Mouse (Mus musculus) heart, adult 18-20 months (tissue): Measurements from ENCODE around the gene Vps45. TPM values are rescaled to one million over a fixed set of nuclear protein-coding genes. Genes with fewer than 3 reads are reported as not detected.
"Not testable (repeated sequence)": the region's sequence is repeated elsewhere in the genome, so short reads cannot be mapped to it uniquely, and the experiment has no call there.

Experiments used
- DNase-seq, 2 experiments: peaks; one replicate each; pipeline ENCODE4 v3.0.0; 2021 to 2022; ENCODE audit warnings: mixed read lengths in 1 of 2
- total RNA-seq, 2 experiments: library from RNA; stranded (reverse); gene quantifications; 2 replicates each; pipeline ENCODE4 v1.2.3; 2021

The Vps45 gene
- total RNA-seq, 2 experiments from 2014 or later, result 22.5 to 27.1 TPM

DNA sequence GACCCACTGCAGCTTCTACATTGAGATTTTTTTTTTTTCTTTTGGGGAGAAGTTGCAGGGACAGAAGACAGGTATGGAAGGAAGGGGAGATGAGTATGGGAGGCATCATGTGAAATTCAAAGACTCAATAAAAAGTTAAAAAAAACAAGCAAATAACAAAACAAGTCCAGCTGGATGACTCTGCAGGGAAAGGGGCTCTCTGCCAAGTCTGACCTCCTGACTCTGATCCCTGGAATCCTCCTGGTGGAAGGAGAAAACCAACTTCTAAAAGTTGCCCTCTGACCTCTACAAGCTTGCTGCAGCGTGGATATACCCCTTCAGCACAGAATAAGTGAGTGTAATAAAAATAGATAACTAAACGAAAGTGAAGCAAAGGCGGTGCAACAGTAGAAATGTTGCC, 20.4 kb upstream of the Vps45 start:
- DNase-seq, result no peak

DNA sequence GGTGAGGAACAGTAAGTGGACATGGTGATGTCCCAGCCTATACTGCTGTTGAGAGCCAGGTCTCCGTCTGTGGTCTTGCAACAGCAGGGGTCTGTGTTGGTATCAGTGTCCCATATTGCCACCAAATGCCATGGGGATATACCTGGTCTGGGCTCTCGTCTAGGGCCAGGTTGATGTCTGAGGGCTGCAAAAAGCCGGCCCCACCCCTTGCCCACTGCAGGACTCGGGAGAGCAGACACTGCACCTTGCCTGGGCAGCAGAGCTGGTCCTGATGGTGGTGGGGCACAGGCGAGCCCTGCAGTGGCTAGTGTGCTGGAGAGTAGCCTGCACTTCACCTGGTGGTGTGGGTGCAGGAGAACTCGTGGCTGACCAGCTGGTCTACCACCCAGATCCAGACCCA, 19.8 kb upstream of the Vps45 start:
- DNase-seq, result no peak

DNA sequence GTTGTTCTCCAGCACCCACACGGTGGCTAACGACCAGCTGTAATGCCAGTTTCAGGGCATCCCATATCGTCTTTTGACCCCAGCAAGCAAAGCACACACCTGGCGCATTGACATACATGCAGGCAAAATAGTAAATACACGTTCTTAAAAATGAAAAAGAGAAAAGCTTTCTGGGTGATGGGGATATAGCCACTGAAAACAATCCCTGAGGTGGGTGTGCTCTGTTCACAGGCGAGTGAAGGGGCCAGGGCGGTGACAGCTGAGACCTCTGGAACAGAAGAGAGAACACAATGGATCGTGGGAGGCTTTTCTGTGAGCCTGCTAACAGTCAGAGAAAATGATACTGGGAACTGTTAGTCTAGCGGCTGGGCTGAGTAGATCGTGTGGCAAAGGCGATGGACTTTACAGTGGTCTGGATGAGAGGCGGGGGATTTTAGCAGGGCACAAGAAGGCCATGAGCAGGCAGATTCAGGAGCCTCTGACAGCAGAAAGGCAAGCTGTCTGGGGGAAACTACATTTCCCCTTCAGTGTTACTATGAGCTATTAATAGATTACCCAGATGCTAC, 14.7 kb upstream of the Vps45 start:
- DNase-seq, result no peak

GRCm38 (mm10) chr3:96070241-96070640, 12.0 kb upstream of the Vps45 start:
- DNase-seq, result no peak

DNA sequence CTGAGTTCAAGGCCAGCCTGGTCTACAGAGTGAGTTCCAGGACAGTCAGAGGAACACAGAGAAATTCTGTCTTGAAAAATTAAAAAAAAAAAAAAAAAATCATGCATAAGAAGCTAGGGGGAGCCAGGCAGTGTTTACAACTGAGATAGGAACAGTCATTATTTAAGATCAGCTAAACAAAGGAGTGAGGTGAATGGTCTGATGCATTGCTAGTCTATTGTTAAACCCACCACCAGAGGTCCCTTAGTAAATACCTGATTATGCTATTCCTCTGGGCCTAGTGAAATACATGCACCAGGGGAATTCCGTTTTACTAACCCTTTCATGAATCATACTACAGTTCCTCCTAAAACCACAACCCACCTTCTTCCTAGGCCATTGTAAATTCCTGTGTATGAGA, 11.3 kb upstream of the Vps45 start:
- no peak for DNase-seq

GRCm38 (mm10) chr3:96069046-96069445, 10.8 kb upstream of the Vps45 start:
- DNase-seq, result no peak

GRCm38 (mm10) chr3:96066741-96067140, 8.5 kb upstream of the Vps45 start:
- DNase-seq, result no peak

GRCm38 (mm10) chr3:96065754-96066375, 7.6 kb upstream of the Vps45 start:
- DNase-seq, result peak; percentile 75 to 87

DNA sequence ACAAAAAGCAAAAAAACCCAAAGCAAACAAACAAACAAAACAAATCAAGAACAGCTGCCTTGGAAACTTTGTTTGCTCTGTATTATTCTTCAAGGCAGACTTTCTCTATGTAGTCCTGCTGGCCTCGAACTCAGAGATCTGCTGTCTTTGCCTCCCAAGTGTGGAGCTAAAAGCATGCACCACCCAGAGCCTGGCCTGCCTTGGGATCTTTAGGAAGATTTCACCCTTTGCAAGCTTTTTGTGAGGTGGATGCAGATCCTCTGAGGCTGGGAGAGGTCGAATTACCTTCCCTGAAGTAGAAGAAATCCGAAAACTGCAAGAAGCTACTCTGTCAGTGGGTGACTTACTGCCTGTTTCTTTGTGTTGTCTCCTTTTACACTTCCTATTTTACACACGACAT, 6.9 kb upstream of the Vps45 start:
- DNase-seq, result no peak

DNA sequence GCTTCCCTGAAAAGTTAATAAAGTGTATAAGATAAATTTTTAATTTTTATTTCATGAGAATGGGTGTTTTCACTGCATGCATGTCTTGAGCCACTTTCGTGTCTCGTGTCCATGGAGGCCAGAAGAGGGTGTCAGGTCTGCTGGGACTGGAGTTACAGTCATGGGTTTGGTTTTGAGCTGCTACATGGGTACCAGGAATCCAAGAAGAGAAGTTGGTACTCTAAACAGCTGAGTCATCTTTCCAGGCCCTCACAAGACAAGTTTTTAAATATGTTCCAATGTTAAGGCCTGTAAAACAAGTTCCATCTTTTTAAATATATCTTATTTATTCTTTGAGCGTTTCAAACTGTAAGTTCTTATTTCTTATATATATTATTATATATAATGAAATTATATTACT, 6.0 kb upstream of the Vps45 start:
- no peak for DNase-seq

DNA sequence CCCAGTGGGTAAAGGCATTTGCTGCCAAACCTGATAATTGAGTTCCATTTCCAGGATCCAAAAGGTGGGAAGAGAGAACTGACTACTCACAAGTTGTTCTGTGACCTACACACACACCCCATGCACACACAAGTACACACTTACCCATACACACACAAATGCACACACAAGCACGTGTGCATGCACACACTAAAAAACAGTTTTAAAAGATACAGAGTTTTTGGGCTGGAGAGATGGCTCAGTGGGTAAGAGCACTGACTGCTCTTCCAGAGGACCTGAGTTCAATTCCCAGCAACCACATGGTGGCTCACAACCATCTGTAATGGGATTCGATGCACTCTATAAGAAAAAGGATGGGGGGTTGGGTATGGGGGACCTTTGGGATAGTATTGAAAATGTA, 5.0 kb upstream of the Vps45 start:
- DNase-seq, result no peak

DNA sequence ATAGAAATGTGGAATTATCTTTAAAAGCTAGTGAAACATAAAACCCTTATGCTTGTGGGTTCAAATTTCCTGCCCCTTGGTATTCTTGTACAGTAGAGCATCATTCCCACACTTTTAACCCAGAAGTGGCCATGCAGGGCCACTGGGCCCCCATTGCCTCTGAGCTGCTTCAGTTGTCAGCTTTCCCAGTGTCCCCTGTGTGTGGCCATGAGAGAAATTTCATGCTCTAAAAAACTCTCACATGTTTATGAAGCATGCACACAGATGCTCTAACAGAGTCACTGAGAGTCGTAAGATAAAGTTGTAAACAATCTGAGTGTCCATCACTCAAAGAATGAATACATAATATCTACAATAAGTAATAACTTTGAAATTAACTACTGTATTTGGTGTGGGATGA, 1.9 kb upstream of the Vps45 start:
- no peak for DNase-seq

GRCm38 (mm10) chr3:96057747-96058204, 490 bp downstream of the Vps45 start:
- DNase-seq, result peak; percentile 92 to 94

DNA sequence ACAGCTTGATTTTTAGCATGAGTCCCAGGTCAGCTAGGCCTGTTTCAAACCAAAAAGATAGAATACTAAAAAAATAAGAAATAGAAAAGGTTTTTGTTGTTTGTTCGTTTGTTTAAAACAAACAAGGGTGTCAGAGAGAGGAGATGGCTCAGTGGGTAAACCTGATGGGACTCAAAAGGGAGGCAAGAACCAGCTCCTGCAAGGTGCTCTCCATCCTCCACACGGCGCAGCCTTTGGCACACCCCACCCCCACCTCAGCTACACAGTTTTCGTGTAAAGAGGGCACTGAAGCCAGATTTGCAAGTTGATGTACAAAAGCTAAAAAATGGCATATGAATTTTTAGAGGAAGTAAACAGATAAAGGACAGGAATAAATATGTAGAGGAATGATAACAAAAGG, 2.2 kb downstream of the Vps45 start:
- no peak for DNase-seq

DNA sequence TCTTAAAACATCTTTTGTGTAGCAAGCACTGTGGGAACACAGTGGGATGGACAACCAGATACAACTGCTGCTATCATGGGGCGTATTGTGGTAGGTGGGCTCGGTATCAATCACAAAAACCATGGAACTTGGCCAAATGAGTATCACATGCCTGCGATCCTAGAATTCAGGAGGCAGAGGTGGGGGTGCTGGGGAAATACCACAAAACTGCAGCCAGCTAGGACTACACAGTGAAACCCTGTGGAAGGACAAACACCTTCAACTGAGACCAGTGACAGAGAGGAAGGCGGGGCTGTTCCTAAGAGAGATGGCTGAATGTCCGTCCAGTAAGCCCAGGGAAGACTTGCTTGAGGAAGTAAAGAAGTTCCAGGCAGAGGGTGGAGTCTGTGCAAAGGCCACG, 3.0 kb downstream of the Vps45 start:
- no peak for DNase-seq

DNA sequence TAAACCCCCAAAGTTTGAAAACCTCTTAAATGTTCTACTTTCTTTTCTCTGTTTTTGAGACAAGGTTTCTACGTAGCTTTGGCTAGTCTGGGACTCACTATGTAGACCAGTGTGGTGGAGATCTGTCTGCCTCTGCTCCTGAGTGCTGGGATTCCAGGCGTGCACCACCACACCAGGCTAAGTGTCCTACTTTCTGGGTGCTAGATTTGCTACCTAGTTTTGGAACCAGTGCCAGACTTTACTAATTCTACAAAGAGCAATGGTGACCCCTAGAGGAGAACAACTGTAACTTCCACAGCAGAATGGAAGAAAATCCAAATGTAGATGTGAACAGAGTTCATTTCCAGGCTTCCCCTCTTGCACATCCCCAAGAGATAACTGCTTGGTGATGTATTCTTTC, 6.4 kb downstream of the Vps45 start:
- peak; percentile 49 to 76 for DNase-seq

- no peak for DNase-seq
Observed at GRCm38 (mm10) chr3:96051186-96051585, 7.1 kb downstream of the Vps45 start.

GRCm38 (mm10) chr3:96050779-96051178, 7.5 kb downstream of the Vps45 start:
- DNase-seq, result no peak

GRCm38 (mm10) chr3:96044559-96044958, 13.7 kb downstream of the Vps45 start:
- not testable (repeated sequence) for DNase-seq

GRCm38 (mm10) chr3:96043104-96043503, 15.2 kb downstream of the Vps45 start:
- peak in 1 of 2 experiments; percentile 51 for DNase-seq

GRCm38 (mm10) chr3:96041079-96041478, 17.2 kb downstream of the Vps45 start:
- no peak for DNase-seq

- DNase-seq, result no peak
Observed at GRCm38 (mm10) chr3:96040663-96041006, 17.6 kb downstream of the Vps45 start.

GRCm38 (mm10) chr3:96039857-96040662, 18.2 kb downstream of the Vps45 start:
- no peak for DNase-seq

- DNase-seq, result no peak
Observed at GRCm38 (mm10) chr3:96038851-96039250, 19.4 kb downstream of the Vps45 start.
